Mouse (Mus musculus) gastrocnemius, postnatal 36 days (tissue): Measurements from ENCODE around the gene Cdon. TPM values are rescaled to one million over a fixed set of nuclear protein-coding genes. Genes with fewer than 3 reads are reported as not detected.
A peak's percentile ranks its signal among the peaks of the same experiment; 100 is the strongest.

ENCODE experiments used
- DNase-seq, 2 experiments: peaks; one replicate each; pipeline ENCODE4 v3.0.0; 2022
- intact Hi-C: fragments of 180-260 bp; cut with DNase I; formaldehyde crosslinking; loops from one replicate; pipeline ENCODE4 v1.15.1; 2025
- total RNA-seq, 2 experiments: library from RNA; stranded (reverse); gene quantifications; 2 replicates each; pipeline ENCODE4 v1.2.3; 2021

Cdon gene
- total RNA-seq, 2 experiments from 2014 or later: 12.8 to 14.0 TPM

GRCm38 (mm10) chr9:35491109-35491866 lies 70.4 kb downstream of the Cdon start:
- intact Hi-C loops: no loop called here
- DNase-seq: no peak

- intact Hi-C loops: no loop called here
These were observed 72.3 kb downstream of the Cdon start for GRCm38 (mm10) chr9:35493033-35493732.

DNA sequence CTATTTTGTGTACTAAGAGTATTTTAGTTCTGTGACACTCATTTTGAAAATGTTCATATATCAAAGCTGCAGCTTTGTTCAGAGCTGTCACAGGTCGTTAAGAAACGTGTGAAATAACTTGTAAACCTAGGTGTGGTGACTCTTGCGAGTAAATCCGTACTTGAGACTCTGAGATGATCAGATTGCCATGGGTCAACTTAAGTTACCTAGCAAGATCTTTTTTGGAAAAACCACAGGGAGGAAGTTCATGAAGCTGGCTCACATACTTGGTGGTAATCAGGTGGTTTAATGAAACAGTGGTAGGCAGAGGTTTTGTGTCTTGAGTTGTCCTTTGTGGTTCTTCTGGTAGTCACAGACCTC lies 72.8 kb downstream of the Cdon start:
- DNase-seq: no peak
- intact Hi-C loops: no loop called here

More at GRCm38 (mm10) chr9:35493033-35493732, 72.3 kb downstream of the Cdon start:
- DNase-seq: no peak

DNA sequence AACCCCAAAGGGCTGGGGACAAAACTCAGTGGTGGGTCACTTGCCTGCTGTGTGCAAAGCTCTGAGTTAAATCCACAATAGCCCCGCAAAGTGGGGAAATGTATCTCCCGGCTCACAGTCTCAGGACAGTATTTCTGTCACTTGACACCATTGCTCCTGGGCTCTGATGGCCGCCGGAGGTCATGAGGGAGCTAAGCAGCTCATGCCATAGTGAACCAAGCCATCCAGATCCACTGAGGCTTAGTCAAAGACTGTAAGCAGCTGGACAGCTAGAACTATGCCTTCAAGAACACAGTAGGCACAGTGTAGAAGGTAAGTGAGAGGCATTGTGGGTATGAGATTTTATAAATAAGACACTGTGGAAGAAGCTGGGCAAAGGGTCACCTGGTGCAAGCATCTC lies 74.0 kb downstream of the Cdon start:
- intact Hi-C loops: no loop called here
- no peak for DNase-seq

GRCm38 (mm10) chr9:35495471-35495870 lies 74.5 kb downstream of the Cdon start:
- intact Hi-C loops: no loop called here
- no peak for DNase-seq

DNA sequence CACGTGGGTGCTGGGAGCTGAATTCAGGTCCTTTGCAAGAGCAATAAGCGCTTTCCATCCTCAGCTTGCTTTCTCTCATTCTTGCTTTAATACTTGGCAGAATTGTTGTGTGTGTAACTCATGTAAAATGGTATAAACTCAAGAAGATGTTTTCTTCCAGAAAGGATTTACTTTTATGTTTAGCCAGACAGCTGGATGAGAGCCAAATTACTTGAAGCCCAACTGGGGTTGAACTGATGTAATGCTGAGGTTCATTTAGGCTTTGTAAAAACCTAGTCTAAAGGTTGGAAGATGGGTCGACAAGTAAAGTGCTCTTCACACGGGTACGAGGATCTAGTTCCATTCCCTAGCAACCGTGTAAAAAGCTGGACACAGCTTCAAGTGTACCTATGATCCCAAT lies 79.0 kb downstream of the Cdon start:
- intact Hi-C loops: no loop called here

GRCm38 (mm10) chr9:35502361-35503000 lies 81.6 kb downstream of the Cdon start:
- DNase-seq: no peak
- intact Hi-C loops: no loop called here

More for the DNA sequence above, 79.0 kb downstream of the Cdon start:
- DNase-seq: no peak

DNA sequence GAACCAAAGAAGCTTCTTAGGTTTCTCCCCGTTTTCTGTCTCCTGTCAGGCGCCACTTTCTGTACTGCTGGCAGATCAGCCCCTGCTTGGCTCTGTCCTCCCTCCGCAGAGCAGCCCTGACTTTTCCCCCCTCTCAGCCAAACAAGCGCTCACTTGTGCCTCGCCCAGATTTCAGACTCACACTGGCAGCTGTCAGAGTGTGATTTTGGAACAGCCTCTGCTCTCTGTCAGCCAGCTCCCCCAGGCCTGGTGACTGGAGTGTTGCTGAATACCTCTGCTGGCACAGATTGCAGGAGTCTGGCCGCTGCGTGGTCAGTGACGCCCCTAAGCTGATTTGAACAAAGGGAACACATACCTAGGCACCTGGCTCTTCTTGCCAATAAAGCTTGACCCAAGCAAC lies 87.3 kb downstream of the Cdon start:
- DNase-seq: peak; percentile 52 to 56
- intact Hi-C loops: no loop called here

- intact Hi-C loops: no loop called here
- no peak for DNase-seq
These were observed 93.0 kb downstream of the Cdon start for GRCm38 (mm10) chr9:35513900-35514299.

DNA sequence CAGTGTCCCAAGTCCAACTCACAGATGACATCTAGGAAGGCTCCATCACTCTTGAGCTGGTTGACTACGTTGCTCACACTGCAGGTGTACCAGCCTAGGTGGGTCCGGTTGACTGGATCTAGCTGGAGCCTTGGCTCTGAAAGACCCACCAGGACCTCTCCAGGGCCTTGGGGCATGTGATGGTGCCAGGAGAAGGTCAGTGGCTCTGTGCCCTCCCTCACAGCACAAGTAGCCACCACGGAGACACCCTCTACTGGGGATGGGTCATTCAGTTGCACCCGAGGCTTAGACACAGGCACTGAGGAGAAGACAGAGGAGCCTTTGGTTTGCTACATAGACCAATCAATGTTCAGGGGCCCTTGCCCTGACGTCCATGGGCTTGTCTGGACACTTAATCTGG lies 95.3 kb downstream of the Cdon start:
- no peak for DNase-seq
- intact Hi-C loops: no loop called here

- intact Hi-C loops: no loop called here
- no peak for DNase-seq
These were observed 95.8 kb downstream of the Cdon start for GRCm38 (mm10) chr9:35516711-35517110.

DNA sequence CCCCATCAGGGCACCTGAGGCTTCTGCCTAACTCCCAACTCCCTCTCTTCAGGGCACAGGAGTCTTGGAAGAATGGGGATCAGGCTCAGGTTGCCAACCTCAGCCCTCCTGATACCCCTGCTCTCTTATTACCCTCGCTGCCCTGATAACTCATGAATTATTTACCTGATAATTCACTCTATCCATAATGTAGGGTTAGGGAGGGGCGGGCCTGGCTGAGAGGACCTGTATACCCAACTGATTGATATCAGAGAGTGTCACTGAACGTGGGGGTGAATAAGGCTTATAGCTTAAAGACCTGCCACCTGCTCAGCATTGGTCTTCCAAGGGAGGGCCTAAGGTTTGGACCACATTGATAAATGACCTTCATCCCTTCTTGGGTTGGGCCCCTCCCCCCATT lies 97.2 kb downstream of the Cdon start, which contains the start of gene Gm1113:
Gene Gm1113, minus strand, starts transcription at position 101 of the 400 bp plus-strand sequence.
- intact Hi-C loops: no loop called here
- no peak for DNase-seq

DNA sequence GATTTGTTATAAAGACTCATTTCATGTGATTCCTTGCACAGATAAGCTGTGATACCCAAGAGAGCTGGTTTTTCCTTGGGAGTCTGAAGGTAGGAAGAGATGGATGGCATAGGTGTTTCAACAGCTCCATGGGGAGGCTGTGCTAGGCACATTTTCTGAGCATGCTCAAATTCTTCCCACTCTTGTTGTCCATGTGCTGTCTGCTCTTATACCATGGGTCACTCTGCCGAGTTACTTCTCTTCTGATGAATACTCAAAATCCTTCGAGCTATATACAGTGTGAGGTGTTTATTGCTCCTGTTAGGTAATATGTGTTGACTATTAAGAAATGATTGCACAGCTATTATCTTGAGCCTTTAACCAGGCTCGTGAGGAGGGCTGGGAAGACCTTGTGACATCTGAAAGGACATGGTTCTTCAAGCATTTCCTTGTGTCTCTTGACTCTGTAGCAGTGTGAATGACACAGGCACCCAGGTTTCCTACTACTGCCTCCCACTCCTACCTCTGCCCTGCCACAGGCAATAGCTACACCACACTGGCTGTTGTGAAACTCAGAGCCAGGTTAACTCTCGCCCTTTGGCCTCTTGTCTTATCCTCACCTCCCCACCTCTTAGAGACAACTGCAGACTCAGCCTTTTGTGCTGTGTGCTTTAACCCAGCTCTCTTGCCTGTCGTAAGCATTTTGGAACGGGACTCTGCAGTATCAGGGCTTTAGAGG lies 99.9 kb downstream of the Cdon start:
- no peak for DNase-seq
- intact Hi-C loops: no loop called here

DNA sequence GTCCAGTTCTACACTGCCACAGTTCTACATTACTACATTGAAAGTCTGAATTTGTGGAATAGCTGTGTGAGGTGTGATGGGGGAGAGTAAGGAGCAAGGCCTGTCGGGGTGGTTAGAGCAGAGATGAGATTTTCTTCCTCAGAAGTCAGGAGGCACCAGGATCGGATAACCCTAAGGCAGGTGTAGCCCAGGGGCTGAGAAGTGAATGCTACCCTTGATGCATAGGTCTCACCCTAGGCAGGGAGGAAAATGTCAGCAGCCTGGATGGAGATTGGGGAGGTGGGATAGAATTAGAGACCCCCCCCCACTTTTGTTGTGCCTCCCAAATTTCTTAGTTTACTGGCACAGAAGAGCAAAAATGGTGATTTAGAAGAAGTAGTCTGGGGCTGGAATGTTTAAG lies 101.3 kb downstream of the Cdon start:
- no peak for DNase-seq
- intact Hi-C loops: no loop called here

DNA sequence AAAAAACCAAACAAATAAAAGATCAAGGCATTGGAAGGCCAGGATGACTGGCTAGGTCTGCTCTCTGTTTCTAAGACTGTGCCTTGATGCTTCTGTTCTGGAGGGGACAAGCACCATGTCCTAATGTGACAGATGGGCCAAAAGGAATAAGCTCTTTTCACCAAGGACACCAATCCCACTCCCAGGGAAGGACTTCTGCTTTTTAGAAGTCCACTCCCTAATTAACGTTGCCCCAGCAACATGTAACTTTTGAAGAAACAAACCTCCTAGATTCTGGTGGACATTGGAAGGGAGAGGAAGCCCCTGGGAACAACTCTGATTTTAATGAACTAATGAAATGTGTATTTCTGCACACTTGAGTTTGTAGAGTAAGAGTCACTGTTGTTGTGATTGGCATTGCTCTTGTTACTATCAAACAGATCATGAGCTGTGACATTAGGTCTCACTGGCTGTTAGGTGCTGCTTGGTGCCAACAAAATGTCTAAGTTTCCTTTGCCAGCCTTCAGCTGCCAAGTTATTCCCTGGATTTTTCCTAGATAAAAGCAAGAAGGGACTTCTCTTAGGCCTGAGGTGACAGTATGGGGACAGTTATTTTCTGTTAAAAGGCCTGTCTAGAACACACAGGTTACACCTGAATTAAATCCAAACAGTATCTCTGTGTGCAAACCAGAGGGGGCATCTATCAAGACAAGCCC lies 102.0 kb downstream of the Cdon start:
- intact Hi-C loops: no loop called here
- DNase-seq: no peak

GRCm38 (mm10) chr9:35523541-35523940 lies 102.6 kb downstream of the Cdon start:
- intact Hi-C loops: no loop called here
- peak; percentile 28 to 30 for DNase-seq

- intact Hi-C loops: loop anchor here (1.0 kb wide), 1 partner anchor 241 kb away; no protein-coding TSS in a partner anchor
These were observed 103.0 kb downstream of the Cdon start for GRCm38 (mm10) chr9:35523941-35524411.

GRCm38 (mm10) chr9:35529141-35529540 lies 108.2 kb downstream of the Cdon start:
- no peak for DNase-seq
- intact Hi-C loops: no loop called here

More at GRCm38 (mm10) chr9:35523941-35524411, 103.0 kb downstream of the Cdon start:
- peak; percentile 47 to 65 for DNase-seq

- no peak for DNase-seq
- intact Hi-C loops: no loop called here
These were observed 108.9 kb downstream of the Cdon start for GRCm38 (mm10) chr9:35529796-35530195.

DNA sequence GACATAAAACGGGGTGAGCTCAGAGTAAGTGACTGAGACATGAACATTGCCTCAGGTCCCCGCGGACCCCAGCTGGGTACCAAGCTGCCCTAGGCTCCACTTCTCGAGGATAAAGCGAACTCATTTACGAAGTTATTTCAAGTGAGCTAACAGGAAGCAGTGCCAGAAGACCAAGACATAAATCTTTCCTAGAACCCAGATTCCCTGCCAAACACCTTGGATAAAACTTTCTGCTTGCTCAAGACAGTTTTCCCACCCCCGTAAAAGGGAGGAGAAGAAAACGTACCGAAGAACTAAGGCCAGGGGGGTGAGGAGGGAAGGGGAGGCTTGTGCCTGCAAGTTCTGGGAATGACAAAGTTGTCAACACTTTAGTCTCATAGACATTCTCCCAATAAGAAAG lies 112.3 kb downstream of the Cdon start:
- intact Hi-C loops: no loop called here
- no peak for DNase-seq
